Mouse (Mus musculus) liver, embryonic 14.5 days (tissue): ENCODE measurements around the gene Capg.

Experiments
- CTCF ChIP-seq: IDR thresholded peaks from 2 replicates; pipeline ENCODE4 v1.5.1; 2016; ENCODE audit warnings: antibody characterized with exemption, low read depth, control low read depth
- EP300 ChIP-seq: IDR thresholded peaks from 2 replicates; pipeline ENCODE4 v1.6.1; 2016; ENCODE audit warnings: antibody characterized with exemption, low read depth

GRCm38 (mm10) chr6:72547121-72547520, 2.9 kb downstream of the Capg start:
- TF ChIP-seq EP300 (no peak), CTCF (peak; percentile 37)
